Mouse (Mus musculus): ENCODE measurements at regions not wholly inside any gene's neighbourhood (a gene's known extent, or its start where the extent isn't known, plus 50 kb on each side); places are given as distances from the start of the nearest gene placed in this dataset.
A peak's percentile ranks its signal among the peaks of the same experiment; 100 is the strongest.

DNA sequence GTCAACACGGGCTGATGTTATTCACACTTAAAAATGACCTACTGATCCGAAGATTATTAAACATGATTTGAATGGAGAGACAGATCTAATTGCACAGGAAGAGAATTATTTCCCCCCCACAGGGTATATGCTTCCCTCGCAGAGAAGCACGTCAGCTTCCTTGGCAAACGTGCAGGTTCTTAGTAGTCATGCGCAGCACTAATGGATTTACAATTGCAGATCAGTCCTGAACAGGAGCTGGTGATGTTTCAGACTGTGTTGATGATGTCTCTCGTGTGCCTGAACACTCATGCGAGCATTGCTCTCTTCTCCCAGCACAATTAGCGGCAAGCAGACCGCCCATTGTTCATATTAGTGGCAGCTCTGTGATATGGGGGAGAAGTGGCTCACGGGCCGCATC is 127.9 kb upstream of the 3110018I06Rik start:
- Histone ChIP-seq H3K27ac (ENCODE audit: low read depth, low read length) (0 out of 2 replicates have a peak overlapping the region, but pooled peaks have one; percentile 28), H3K36me3 (ENCODE audit: control insufficient read depth, insufficient read depth, low read length) (no peaks in the 10 kb centered on the region), H3K4me1 (ENCODE audit: control insufficient read depth, insufficient read depth, low read length) (no peaks in the 10 kb centered on the region), H3K9ac (replicated peaks; ENCODE audit: low read depth, low read length) (no peak overlapping the region), H3K4me2 (ENCODE audit: low read depth, low read length) (no peak overlapping the region), H3K9me3 (ENCODE audit: control insufficient read depth, low read length) (no peaks in the 10 kb centered on the region), H3K4me3 (ENCODE audit: low read depth, low read length) (no peak overlapping the region), H3K27me3 (ENCODE audit: control insufficient read depth, insufficient read depth, low read length) (no peaks in the 10 kb centered on the region)
- peak; percentile 28; the same call in 1 of the 2 replicates for ATAC-seq (ENCODE audit: low read depth)
- 63% methylated on average over 12 of the region's 12 CpGs for WGBS

DNA sequence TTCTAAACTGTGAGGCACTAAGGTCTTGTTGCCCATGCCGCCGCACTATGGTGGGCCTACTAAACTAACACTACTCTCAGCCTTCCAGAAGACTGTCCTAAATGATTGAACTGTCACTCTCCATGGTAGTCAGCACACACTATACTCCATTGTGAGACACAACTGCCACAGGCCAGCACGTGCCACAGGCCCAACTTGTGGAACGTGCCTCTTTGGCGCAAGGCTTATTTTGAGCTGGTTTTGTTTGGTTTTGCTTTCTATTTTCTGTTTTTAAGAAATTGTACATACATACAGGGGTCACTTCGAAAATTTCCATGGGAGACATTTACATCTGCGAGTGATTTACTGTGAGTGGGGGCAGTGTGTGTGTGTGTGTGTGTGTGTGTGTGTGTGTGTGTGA is 126.8 kb upstream of the 3110018I06Rik start:
- H3K36me3 ChIP-seq (ENCODE audit: control insufficient read depth, insufficient read depth, low read length), result no peaks in the 10 kb centered on the region
- H3K27me3 ChIP-seq (ENCODE audit: control insufficient read depth, insufficient read depth, low read length), result no peaks in the 10 kb centered on the region
- H3K27ac ChIP-seq (ENCODE audit: low read depth, low read length), result no peak overlapping the region
- no peak for ATAC-seq (ENCODE audit: low read depth)
- no peaks in the 10 kb centered on the region for H3K9me3 ChIP-seq (ENCODE audit: control insufficient read depth, low read length)
- no peak overlapping the region for H3K9ac ChIP-seq (replicated peaks; ENCODE audit: low read depth, low read length)
- WGBS, result 97% methylated on average over 7 of the region's 7 CpGs
- H3K4me2 ChIP-seq (ENCODE audit: low read depth, low read length), result no peak overlapping the region
- H3K4me3 ChIP-seq (ENCODE audit: low read depth, low read length), result no peak overlapping the region
- no peaks in the 10 kb centered on the region for H3K4me1 ChIP-seq (ENCODE audit: control insufficient read depth, insufficient read depth, low read length)

DNA sequence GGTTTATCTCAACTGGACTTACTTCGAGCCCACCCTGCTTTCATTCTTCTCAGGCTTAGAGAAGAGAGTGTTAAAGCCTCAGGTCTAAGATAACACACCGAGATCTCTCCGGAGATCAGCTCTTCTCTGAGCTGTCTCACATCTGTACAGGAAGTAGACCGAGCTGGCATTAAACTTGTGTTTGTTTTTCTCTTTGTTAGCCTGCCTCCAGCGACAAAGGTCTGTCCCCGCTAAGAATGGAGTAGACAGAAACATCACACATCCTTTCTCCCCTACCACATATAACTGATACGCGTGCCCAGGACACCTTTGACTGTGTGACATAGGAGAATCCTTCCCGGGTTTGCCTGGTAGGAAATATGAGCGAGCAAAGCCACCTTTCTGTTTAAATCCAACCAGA is 126.3 kb upstream of the 3110018I06Rik start:
- Histone ChIP-seq H3K9me3 (ENCODE audit: control insufficient read depth, low read length) (no peaks in the 10 kb centered on the region), H3K9ac (replicated peaks; ENCODE audit: low read depth, low read length) (no peak overlapping the region), H3K4me2 (ENCODE audit: low read depth, low read length) (no peak overlapping the region), H3K27ac (ENCODE audit: low read depth, low read length) (no peak overlapping the region), H3K27me3 (ENCODE audit: control insufficient read depth, insufficient read depth, low read length) (no peaks in the 10 kb centered on the region), H3K36me3 (ENCODE audit: control insufficient read depth, insufficient read depth, low read length) (no peaks in the 10 kb centered on the region), H3K4me1 (ENCODE audit: control insufficient read depth, insufficient read depth, low read length) (no peaks in the 10 kb centered on the region), H3K4me3 (ENCODE audit: low read depth, low read length) (no peak overlapping the region)
- ATAC-seq (ENCODE audit: low read depth), result no peak
- WGBS, result 83% methylated on average over 10 of the region's 10 CpGs

- Histone ChIP-seq H3K36me3 (ENCODE audit: control insufficient read depth, insufficient read depth, low read length) (no peaks in the 10 kb centered on the region), H3K4me3 (ENCODE audit: low read depth, low read length) (no peak overlapping the region), H3K27ac (ENCODE audit: low read depth, low read length) (no peak overlapping the region), H3K9ac (replicated peaks; ENCODE audit: low read depth, low read length) (no peak overlapping the region), H3K4me1 (ENCODE audit: control insufficient read depth, insufficient read depth, low read length) (no peaks in the 10 kb centered on the region), H3K27me3 (ENCODE audit: control insufficient read depth, insufficient read depth, low read length) (no peaks in the 10 kb centered on the region), H3K9me3 (ENCODE audit: control insufficient read depth, low read length) (no peaks in the 10 kb centered on the region), H3K4me2 (ENCODE audit: low read depth, low read length) (no peak overlapping the region)
- no peak for ATAC-seq (ENCODE audit: low read depth)
- WGBS, result 93% methylated on average over 7 of the region's 7 CpGs
Observed at GRCm38 (mm10) chr12:107372254-107372653, 116.2 kb upstream of the 3110018I06Rik start.

DNA sequence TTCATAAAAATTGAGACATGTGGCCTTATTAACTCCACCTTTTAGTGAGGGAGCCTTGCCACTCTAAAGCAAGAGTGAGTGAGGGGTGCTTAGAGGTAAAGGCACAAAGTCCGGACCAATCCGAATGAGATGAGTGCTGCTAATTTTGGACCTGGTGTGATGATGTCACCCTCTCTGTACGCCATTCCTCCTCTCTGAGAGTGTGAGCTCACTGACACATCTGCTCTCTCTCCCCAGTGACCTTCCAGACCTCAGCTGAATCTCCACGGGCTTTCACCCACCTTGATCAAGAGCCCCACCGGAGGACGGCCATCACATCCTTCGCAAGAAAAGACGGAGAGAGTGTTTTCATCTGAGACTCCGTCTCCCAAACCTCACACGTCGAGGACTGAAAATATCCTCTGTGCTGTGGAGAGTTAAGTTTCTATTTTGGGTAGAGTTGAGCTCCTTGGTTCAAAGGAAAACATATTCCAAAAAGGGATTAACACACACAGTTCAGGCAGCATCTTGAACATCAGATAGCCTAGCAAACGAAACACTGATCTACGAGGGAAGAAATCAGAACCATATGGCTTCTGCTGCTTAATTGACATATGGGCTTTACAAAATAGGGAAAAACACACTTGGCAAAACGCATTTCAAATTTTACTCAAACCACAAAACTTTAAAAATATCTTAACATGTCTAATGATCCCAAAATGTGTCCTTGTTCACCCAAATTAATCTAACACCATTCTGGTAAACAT is 96.2 kb upstream of the 3110018I06Rik start:
- H3K4me2 ChIP-seq (ENCODE audit: low read depth, low read length), result no peak overlapping the region
- no peak overlapping the region for H3K4me3 ChIP-seq (ENCODE audit: low read depth, low read length)
- no peak for ATAC-seq (ENCODE audit: low read depth)
- H3K9me3 ChIP-seq (ENCODE audit: control insufficient read depth, low read length), result no peaks in the 10 kb centered on the region
- no peak overlapping the region for H3K27ac ChIP-seq (ENCODE audit: low read depth, low read length)
- 81% methylated on average over 14 of the region's 14 CpGs for WGBS
- H3K4me1 ChIP-seq (ENCODE audit: control insufficient read depth, insufficient read depth, low read length), result no peaks in the 10 kb centered on the region
- no peaks in the 10 kb centered on the region for H3K27me3 ChIP-seq (ENCODE audit: control insufficient read depth, insufficient read depth, low read length)
- H3K9ac ChIP-seq (replicated peaks; ENCODE audit: low read depth, low read length), result no peak overlapping the region
- no peaks in the 10 kb centered on the region for H3K36me3 ChIP-seq (ENCODE audit: control insufficient read depth, insufficient read depth, low read length)

GRCm38 (mm10) chr12:107394467-107394866 is 94.0 kb upstream of the 3110018I06Rik start:
- Histone ChIP-seq H3K4me3 (ENCODE audit: low read depth, low read length) (no peak overlapping the region), H3K36me3 (ENCODE audit: control insufficient read depth, insufficient read depth, low read length) (no peaks in the 10 kb centered on the region), H3K27me3 (ENCODE audit: control insufficient read depth, insufficient read depth, low read length) (no peaks in the 10 kb centered on the region), H3K9ac (replicated peaks; ENCODE audit: low read depth, low read length) (no peak overlapping the region), H3K27ac (ENCODE audit: low read depth, low read length) (no peak overlapping the region), H3K4me2 (ENCODE audit: low read depth, low read length) (no peak overlapping the region), H3K4me1 (ENCODE audit: control insufficient read depth, insufficient read depth, low read length) (no peaks in the 10 kb centered on the region), H3K9me3 (ENCODE audit: control insufficient read depth, low read length) (no peaks in the 10 kb centered on the region)
- 81% methylated on average over 1 of the region's 1 CpGs for WGBS
- ATAC-seq (ENCODE audit: low read depth), result no peak

- 72% methylated on average over 10 of the region's 10 CpGs for WGBS
- no peaks in the 10 kb centered on the region for H3K27me3 ChIP-seq (ENCODE audit: control insufficient read depth, insufficient read depth, low read length)
- no peak for ATAC-seq (ENCODE audit: low read depth)
- H3K4me1 ChIP-seq (ENCODE audit: control insufficient read depth, insufficient read depth, low read length), result no peaks in the 10 kb centered on the region
- no peaks in the 10 kb centered on the region for H3K36me3 ChIP-seq (ENCODE audit: control insufficient read depth, insufficient read depth, low read length)
- H3K27ac ChIP-seq (ENCODE audit: low read depth, low read length), result no peak overlapping the region
- no peak overlapping the region for H3K9ac ChIP-seq (replicated peaks; ENCODE audit: low read depth, low read length)
- no peak overlapping the region for H3K4me2 ChIP-seq (ENCODE audit: low read depth, low read length)
- H3K9me3 ChIP-seq (ENCODE audit: control insufficient read depth, low read length), result no peaks in the 10 kb centered on the region
- H3K4me3 ChIP-seq (ENCODE audit: low read depth, low read length), result no peak overlapping the region
Observed at GRCm38 (mm10) chr12:107404821-107405220, 83.6 kb upstream of the 3110018I06Rik start.

DNA sequence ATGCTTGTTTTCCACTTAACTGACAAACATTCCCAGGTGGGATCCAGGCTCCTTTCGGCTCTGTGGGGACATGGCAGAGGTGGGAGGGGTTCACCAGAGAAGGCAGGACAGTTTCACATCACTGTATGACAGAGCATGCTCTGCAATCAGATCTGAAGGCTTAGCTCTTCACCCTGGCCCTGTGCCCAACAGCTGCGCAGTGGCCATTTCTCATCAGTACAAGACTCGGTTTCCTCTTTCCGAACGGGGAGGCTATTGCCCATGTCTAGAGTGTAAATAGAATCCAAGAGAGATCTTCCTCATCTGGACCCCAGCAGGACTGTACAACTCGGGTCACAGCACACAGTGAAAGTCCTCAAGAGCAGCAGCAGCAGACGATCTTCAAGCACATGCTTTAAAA is 64.5 kb upstream of the 3110018I06Rik start:
- H3K27me3 ChIP-seq (ENCODE audit: control insufficient read depth, insufficient read depth, low read length), result no peaks in the 10 kb centered on the region
- no peak overlapping the region for H3K4me2 ChIP-seq (ENCODE audit: low read depth, low read length)
- no peak overlapping the region for H3K4me3 ChIP-seq (ENCODE audit: low read depth, low read length)
- no peaks in the 10 kb centered on the region for H3K4me1 ChIP-seq (ENCODE audit: control insufficient read depth, insufficient read depth, low read length)
- H3K9ac ChIP-seq (replicated peaks; ENCODE audit: low read depth, low read length), result no peak overlapping the region
- 81% methylated on average over 7 of the region's 7 CpGs for WGBS
- no peaks in the 10 kb centered on the region for H3K9me3 ChIP-seq (ENCODE audit: control insufficient read depth, low read length)
- no peak for ATAC-seq (ENCODE audit: low read depth)
- H3K36me3 ChIP-seq (ENCODE audit: control insufficient read depth, insufficient read depth, low read length), result no peaks in the 10 kb centered on the region
- H3K27ac ChIP-seq (ENCODE audit: low read depth, low read length), result no peak overlapping the region

DNA sequence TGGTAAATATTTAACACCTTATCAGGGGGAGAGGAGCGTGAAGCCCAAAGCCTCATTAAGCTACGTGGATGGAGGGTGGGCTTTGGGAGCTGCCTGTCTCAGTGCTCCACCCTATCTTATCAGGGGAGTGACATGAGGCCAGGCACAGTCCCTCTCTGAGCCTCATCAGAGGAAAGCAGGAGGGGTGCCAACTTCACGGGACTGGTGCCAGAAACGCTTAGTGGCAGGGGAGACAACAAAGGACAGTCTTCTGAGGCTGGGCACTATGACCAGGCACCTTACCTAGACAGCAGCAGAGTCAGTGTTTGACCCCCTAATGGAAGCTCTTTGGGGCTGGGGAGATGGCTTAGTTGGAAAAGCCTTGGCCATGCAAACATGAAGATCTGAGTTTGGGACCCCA is 49.9 kb upstream of the 3110018I06Rik start:
- H3K4me1 ChIP-seq (ENCODE audit: control insufficient read depth, insufficient read depth, low read length), result no peaks in the 10 kb centered on the region
- H3K9ac ChIP-seq (replicated peaks; ENCODE audit: low read depth, low read length), result no peak overlapping the region
- H3K4me3 ChIP-seq (ENCODE audit: low read depth, low read length), result no peak overlapping the region
- ATAC-seq (ENCODE audit: low read depth), result no peak
- H3K27me3 ChIP-seq (ENCODE audit: control insufficient read depth, insufficient read depth, low read length), result no peaks in the 10 kb centered on the region
- no peaks in the 10 kb centered on the region for H3K36me3 ChIP-seq (ENCODE audit: control insufficient read depth, insufficient read depth, low read length)
- H3K4me2 ChIP-seq (ENCODE audit: low read depth, low read length), result no peak overlapping the region
- 68% methylated on average over 4 of the region's 4 CpGs for WGBS
- no peak overlapping the region for H3K27ac ChIP-seq (ENCODE audit: low read depth, low read length)
- no peaks in the 10 kb centered on the region for H3K9me3 ChIP-seq (ENCODE audit: control insufficient read depth, low read length)

Measured in neural tube, embryonic 14.5 days (tissue).